Mouse (Mus musculus) spleen, adult 18-20 months (tissue): ENCODE results near the gene Mmd.

Source experiments
- DNase-seq, 2 experiments: peaks; one replicate each; pipeline ENCODE4 v3.0.0; 2022; ENCODE audit warnings: mixed read lengths in 2 of 2

Mmd gene

DNA sequence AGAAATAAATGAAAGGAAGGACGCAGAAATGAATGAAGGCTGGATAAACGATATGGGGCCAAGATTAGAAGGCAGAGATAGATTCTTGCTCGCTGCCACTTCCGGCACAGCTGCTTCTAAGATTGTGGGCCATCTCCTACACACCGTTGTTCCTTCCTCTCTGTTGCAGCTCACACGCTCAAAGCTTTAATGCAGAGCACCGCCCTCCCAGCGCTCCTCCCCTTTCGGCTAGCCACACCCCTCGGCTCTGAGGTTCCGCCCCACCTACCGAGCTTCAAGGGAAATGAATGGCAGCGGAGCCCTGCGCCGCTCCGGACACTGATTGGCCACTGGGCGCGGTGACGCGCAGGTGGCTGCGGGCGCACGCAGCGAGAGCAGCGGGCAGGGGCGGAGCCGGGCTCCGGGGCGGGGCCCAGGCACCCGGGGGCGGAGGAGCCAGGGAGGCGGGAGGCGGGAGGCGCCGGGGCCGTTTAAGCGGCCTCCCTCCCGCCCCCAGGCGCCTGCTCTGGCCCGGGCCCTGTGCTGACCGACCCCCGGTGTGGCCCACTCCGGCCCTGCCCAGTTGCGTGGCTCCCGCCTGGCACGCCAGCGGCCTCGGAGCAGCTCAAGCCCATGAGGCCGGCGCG, at the start of gene Mmd:
TSS of gene Mmd (plus strand) at position 432 of the 626 bp plus-strand sequence.
- peak; percentile 98 to 99 for DNase-seq

- DNase-seq, result no peak
Measured at GRCm38 (mm10) chr11:90200826-90201225, 48.4 kb upstream of the Mmd start.

- DNase-seq, result no peak
Measured at GRCm38 (mm10) chr11:90214246-90214645, 35.0 kb upstream of the Mmd start.

GRCm38 (mm10) chr11:90220022-90220645, 29.1 kb upstream of the Mmd start:
- no peak for DNase-seq

GRCm38 (mm10) chr11:90220750-90221149, 28.5 kb upstream of the Mmd start:
- DNase-seq, result no peak

DNA sequence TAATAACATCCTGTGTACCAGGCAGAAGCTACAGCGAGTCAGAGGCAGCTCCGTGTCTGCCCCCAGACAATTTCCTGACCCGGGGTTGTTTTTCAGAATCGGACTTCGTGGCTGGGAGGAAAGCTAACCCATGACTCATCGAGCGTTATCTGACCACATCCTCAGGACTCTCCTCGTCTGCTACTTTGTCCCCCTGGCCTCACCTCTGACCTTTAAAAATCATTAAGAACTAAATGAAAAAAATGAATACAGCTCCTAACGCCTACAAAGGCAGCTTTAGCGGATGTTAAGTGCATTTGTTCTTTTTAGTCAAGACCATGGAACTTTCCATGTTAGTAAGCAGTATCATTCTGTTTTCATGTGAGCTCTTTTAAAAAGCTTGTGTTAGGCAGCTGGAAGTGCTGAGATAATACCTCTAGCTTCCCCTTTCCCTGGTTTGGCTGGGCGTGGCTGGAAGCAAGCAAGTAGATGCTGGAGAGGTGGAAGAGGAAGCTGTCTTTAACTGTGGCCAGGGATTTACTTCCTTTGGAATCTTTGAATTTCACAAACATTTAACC, 24.3 kb upstream of the Mmd start:
- peak in 1 of 2 experiments; percentile 18 for DNase-seq

GRCm38 (mm10) chr11:90227000-90227922, 22.0 kb upstream of the Mmd start:
- DNase-seq, result no peak

DNA sequence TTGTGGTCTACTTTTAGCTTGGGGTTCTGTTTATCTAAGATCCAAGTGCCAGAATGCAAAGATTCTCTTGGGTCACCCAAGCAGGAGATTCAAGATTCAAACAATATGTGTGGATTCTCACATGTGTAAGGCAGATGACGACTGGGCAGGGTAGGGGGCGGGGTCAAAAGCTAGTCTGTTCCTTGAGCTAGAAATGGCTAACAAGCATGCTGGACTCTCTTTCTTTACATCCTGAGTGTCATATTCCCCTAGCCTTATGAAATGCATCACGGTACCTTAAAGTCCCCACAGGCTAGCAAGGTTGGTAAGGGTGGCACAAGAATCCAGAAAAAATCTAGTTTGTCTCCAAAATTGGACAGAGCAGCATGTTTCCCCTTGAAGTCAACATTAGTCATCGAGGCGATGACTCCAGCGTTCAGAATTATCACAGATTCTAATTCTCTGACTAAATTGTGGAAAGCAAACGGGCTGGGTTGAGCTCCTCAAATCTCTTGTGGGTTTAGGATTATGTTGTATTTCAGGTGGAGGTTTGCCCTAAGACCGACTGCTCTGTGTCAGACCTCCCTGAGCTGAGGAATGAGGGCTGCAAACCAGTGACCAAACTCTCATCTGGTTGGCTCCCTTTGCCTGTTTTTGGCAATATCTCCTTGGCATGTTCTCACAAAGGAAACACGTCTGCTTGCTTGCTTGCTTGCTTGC, 20.9 kb upstream of the Mmd start:
- DNase-seq, result no peak

DNA sequence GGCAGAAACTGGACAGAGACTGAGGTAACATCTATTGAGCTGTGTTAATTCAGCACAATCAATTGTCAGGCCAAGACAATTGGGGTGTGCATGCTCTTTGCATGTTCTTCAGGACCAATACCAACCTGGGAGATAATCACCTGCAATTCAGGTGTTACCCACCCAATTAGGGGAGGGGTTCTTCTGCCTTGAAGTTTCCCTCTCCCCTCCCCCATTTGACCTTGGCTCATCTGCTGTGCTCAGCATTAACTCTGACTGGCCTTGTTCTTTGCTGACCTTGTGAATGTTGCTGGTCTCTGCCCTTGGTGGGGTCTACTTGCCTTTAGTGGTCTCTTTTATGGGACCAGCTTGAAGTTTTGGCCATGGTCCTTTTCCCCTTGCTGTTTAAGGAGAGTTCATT, 19.5 kb upstream of the Mmd start:
- no peak for DNase-seq

- no peak for DNase-seq
Measured at GRCm38 (mm10) chr11:90230671-90231070, 18.6 kb upstream of the Mmd start.

DNA sequence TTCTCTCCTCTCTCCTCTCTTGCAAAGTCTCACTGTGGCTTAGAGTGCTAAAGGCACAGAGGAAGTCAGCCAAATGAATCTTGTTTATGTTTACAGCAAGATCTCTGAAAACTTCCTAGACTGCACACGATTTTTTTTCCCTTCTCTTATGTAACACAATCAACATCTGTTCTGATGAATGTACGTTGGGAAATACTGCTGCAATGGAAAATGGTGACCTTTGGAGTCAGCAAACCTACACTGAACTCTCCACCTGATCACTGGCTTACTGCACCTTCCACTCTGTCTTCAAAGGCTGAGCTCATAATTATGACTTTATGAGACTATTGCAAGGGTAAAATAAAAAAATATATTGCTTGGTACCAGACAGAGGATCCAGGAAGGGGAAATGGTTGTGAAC, 17.6 kb upstream of the Mmd start:
- DNase-seq, result no peak

GRCm38 (mm10) chr11:90232685-90233084, 16.6 kb upstream of the Mmd start:
- no peak for DNase-seq

GRCm38 (mm10) chr11:90235221-90235620, 14.0 kb upstream of the Mmd start:
- no peak for DNase-seq

DNA sequence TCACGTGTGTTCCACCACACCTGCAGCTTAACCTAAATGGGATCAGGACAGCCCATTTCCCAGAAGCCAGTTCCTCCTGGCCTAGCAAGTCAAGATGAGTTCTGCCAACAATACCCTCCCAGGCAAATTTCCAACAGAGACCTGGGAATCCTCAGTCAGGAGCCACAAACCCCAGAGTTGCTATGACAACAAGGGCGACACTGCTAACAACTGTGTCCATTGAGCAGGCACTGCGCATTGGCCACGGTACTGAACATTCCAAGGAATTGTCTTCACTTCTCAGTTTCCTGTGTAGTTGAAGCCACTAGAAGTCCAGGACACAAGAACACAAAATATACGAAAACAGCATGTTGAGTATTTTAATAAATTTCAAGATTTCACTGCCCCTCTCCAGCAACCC, 11.6 kb upstream of the Mmd start:
- DNase-seq, result no peak

DNA sequence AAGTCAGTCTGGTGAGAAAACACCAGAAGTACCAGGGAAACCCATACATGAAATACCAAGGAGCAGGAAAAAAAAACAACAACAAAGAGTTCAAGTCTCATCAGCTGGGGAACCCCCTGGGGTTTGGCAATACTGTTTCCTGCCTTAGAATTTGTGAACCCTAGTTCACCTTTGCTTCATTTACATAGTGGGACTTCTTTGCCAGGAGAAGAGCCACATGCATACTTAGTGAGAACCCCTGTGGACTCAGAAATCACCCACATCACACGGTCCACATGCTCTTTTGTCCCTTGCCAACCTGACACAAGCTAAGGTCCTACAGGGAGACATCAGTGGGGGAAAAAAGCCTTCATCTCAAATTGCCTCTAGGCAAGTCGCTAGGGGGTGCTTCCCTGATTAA, 10.6 kb upstream of the Mmd start:
- no peak for DNase-seq

DNA sequence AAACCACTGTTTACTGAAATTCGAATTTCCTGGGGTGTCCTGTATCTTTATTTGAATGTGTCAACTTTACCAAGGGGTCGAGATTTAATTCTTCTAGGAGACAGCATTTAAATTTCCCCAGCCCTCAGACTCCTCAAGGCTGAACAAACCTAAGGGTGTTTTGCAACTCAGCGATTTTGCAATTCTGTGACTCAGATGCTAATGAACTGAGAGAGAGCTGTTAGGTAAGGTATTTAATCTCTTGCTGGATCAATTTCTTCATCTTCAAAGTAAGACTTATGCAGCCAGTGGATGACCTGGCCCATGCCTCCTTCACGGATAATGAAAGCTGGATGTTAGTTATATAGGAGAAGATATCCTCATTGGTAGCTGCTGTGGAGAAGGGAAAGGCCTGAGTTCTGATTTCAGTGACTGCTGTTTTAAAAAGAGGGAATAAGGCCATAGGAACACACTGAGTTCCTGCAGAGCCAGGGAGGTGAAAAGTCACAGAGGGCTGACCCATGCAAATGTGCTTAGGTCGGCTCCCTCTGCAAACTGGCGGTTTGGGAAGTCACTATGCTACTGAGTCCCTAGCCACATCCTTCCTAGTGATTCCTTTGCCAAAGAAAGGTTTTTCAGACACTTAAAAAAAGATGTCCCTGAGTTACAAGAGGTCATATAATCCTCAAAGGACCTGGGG, 8.5 kb upstream of the Mmd start:
- no peak for DNase-seq

DNA sequence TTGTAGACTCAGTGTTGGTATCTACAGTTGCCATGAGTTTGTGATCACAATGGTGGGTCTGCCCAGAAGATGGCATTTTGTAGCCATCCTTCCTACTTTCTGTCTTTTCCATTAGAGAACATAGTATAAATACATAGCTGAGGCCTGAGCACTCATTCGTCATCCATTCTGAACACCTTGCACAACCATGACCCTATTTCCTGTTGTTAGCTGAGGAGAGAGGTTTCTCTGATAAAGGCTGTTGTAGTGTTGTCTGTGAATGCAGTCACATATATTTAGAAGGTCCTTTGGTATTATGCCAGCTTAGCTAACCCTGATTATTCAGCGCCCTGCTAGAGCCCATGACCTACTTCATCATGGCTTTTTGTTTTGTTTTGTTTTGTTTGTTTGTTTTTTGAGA, 7.4 kb upstream of the Mmd start:
- no peak for DNase-seq

- DNase-seq, result no peak
Measured at GRCm38 (mm10) chr11:90243300-90243699, 6.0 kb upstream of the Mmd start.

DNA sequence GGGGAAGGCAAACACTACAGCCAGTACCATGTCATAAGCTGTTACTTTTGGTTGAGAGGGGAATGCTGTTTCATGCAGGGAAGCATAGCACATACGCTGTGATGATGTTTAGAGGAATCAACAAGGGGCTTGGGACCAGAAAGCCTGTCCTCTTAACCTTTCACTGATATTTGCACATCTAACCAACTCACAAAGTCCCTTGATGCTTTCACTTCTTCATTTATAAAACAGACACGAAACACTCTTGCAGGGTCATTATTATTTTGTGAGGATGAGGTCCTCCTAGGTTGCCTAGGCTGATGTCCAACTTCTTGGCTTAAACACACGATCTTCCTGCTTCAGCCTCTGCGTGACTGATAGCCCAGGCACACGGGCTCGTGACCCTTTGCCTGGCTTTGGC, 3.6 kb upstream of the Mmd start:
- DNase-seq, result no peak

DNA sequence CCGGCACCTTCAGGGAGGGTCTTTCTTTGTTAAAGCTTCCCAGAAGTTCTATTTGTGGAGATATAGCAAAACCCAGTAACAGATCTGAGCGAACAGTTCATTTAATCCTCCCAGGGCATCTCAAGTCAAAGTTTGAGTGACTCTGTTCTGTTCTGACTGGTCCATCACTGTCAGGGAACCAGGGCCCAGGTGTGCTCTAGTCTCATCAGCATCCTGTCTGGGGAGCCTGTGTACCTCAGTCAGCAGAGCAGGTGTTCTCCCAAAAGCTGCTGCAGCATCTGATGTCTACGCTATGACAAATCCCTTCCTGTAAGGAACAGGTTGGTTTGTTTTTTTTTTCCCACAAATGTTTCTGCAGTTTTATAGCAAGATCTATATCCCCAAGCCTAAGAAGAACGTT, 2.6 kb upstream of the Mmd start:
- no peak for DNase-seq

DNA sequence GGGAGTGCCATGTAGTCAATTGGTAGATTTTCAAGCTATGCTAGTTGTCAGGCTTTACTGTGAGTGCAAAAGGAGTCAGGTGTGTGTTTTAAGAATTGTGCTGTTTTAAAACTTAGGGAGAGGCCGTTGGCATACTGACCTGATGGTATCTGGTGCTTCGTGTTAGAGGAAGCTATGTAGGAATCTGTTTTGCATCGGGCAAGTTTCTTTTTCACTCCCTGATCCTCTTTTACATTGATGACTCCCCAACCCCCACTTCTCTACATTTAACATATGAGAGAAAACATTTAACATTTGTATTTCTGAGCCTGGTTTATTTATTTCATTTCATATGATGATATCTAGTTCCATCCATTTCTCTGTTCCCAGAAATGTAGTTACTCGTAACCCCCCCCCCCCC, 1.5 kb upstream of the Mmd start:
- no peak for DNase-seq

GRCm38 (mm10) chr11:90249701-90250141, 465 bp downstream of the Mmd start:
- no peak for DNase-seq
